Comparison of ENCODE assay signal across 11 mouse cellular contexts in genomic region chr8:120449139-120449538, GRCm38 (mm10).
A peak's percentile ranks its signal among the peaks of the same experiment; 100 is the strongest.
DNase-seq lines count a peak whose midpoint lies in the region; ATAC-seq lines count a peak whose summit lies in the region.
"Had no signal": no experiment of that assay in that cellular context is flagged by ENCODE, and none has a peak within 500 bp of the region (broad histone marks: within the 10 kb centered on the region; RNA-seq: fewer than 3 reads in every experiment).

No protein-coding gene starts in this region.

- H3K4me3 ChIP-seq in forebrain, embryonic 10.5 days: no peak overlapping the region
- no peak overlapping the region for H3K4me3 ChIP-seq in limb, embryonic 11.5 days (ENCODE audit: low read depth, low read length)

- peaks cover 88% of the 10 kb centered on the region for H3K27me3 ChIP-seq in forebrain, embryonic 10.5 days (ENCODE audit: poor library complexity, severe bottlenecking)
- H3K27me3 ChIP-seq in limb, embryonic 11.5 days (ENCODE audit: control insufficient read depth, insufficient read depth, low read length): no peaks in the 10 kb centered on the region

- no peaks in the 10 kb centered on the region for H3K9me3 ChIP-seq in forebrain, embryonic 10.5 days
- H3K9me3 ChIP-seq in limb, embryonic 11.5 days (ENCODE audit: control insufficient read depth, low read length): no peaks in the 10 kb centered on the region

- peak overlapping the region; percentile 83 for H3K27ac ChIP-seq in forebrain, embryonic 10.5 days
- no peak overlapping the region for H3K27ac ChIP-seq in limb, embryonic 11.5 days (replicated peaks; ENCODE audit: low read depth, low read length)
- H3K27ac ChIP-seq: liver, embryonic 14.5 days had no signal

- peaks cover 68% of the 10 kb centered on the region for H3K4me1 ChIP-seq in forebrain, embryonic 10.5 days
- peaks cover 26% of the 10 kb centered on the region for H3K4me1 ChIP-seq in limb, embryonic 11.5 days (ENCODE audit: control insufficient read depth, insufficient read depth, low read length)

- 83% methylated on average over 4 of the region's 4 CpGs for WGBS in forebrain, embryonic 10.5 days
- 52% methylated on average over 4 of the region's 4 CpGs for WGBS in limb, embryonic 11.5 days

- ATAC-seq in frontal cortex, adult (ENCODE audit: low TSS enrichment): peak; percentile 16; the same call in 1 of the 2 replicates
- ATAC-seq in limb, embryonic 11.5 days (ENCODE audit: insufficient number of reproducible peaks, low FRiP score, low TSS enrichment, low read depth): no peak
- ATAC-seq: inflammation-experienced regulatory T-cells, adult 6 months had no signal

- no peaks in the 10 kb centered on the region for H3K36me3 ChIP-seq in forebrain, embryonic 10.5 days (replicated peaks)
- no peaks in the 10 kb centered on the region for H3K36me3 ChIP-seq in limb, embryonic 11.5 days (ENCODE audit: control insufficient read depth, insufficient read depth, low read length)

- H3K9ac ChIP-seq in limb, embryonic 11.5 days (ENCODE audit: low read length): no peak overlapping the region
- H3K9ac ChIP-seq: liver, embryonic 14.5 days had no signal

- peak overlapping the region; percentile 36 for H3K4me2 ChIP-seq in limb, embryonic 11.5 days (ENCODE audit: low read depth, severe bottlenecking)

- no peak for DNase-seq in frontal cortex, postnatal 14 days (ENCODE audit: low spot score in 2 of 2)
- peak; percentile 29 for DNase-seq in 3134 (ENCODE audit: extremely low read depth, insufficient read length, low spot score)
- no peak for DNase-seq in forebrain, embryonic 10.5 days (ENCODE audit: extremely low spot score, low spot score)
- DNase-seq in limb, embryonic 11.5 days (ENCODE audit: low spot score): no peak
- DNase-seq in right cerebral cortex, adult 2 months (ENCODE audit: low spot score in 2 of 2): no peak
- no peak for DNase-seq in urinary bladder, postnatal 25 days (ENCODE audit: low spot score)
- no peak for DNase-seq in right cerebral cortex, postnatal 36 days (ENCODE audit: low spot score in 2 of 2)
- DNase-seq: cerebellum, adult 8-10 months had no signal
